Mouse (Mus musculus) neural tube, embryonic 11.5 days (tissue): Measurements from ENCODE around the gene Alox12. TPM values are rescaled to one million over a fixed set of nuclear protein-coding genes. Genes with fewer than 3 reads are reported as not detected.
A peak's percentile ranks its signal among the peaks of the same experiment; 100 is the strongest.

Experiments
- ATAC-seq: fragments of 200-750 bp; cut with Nextera tagmentation; 2 replicates; pipeline ENCODE4 v1.8.0; 2017; ENCODE audit warnings: moderate number of reproducible peaks, mild to moderate bottlenecking, moderate TSS enrichment, moderate library complexity; ENCODE audit not compliant: insufficient read depth, low FRiP score, low TSS enrichment
- DNase-seq: peaks from one replicate; pipeline ENCODE4 v3.0.0-alpha.2; 2015; ENCODE audit warnings: low spot score
- H3K27ac ChIP-seq: fragments of 300-500 bp; sonication (generic); 2 replicates; pipeline ENCODE4 v1.5.1; 2014; ENCODE audit warnings: low read depth, mild to moderate bottlenecking, low read length
- H3K27me3 ChIP-seq: fragments of 300-500 bp; sonication (generic); 2 replicates; pipeline ENCODE4 v1.6.1; 2014; ENCODE audit warnings: mild to moderate bottlenecking, low read length, mixed read lengths; ENCODE audit not compliant: control insufficient read depth, insufficient read depth
- H3K36me3 ChIP-seq: fragments of 300-500 bp; sonication (generic); 2 replicates; pipeline ENCODE4 v1.6.1; 2014; ENCODE audit warnings: mild to moderate bottlenecking, low read length, moderate library complexity, mixed read lengths; ENCODE audit not compliant: control insufficient read depth, insufficient read depth
- H3K4me1 ChIP-seq: fragments of 300-500 bp; sonication (generic); 2 replicates; pipeline ENCODE4 v1.6.1; 2014; ENCODE audit warnings: low read length, mixed read lengths; ENCODE audit not compliant: control insufficient read depth, insufficient read depth
- H3K4me2 ChIP-seq: fragments of 300-500 bp; sonication (generic); 2 replicates; pipeline ENCODE4 v1.6.1; 2014; ENCODE audit warnings: low read depth, mild to moderate bottlenecking, moderate library complexity
- H3K4me3 ChIP-seq: fragments of 300-500 bp; sonication (generic); 2 replicates; pipeline ENCODE4 v1.5.1; 2014; ENCODE audit warnings: low read depth, low read length
- H3K9ac ChIP-seq: fragments of 300-500 bp; sonication (generic); 2 replicates; pipeline ENCODE4 v1.6.1; 2014; ENCODE audit warnings: mild to moderate bottlenecking, low read length
- H3K9me3 ChIP-seq: fragments of 300-500 bp; sonication (generic); 2 replicates; pipeline ENCODE4 v1.6.1; 2016; ENCODE audit warnings: low read length; ENCODE audit not compliant: control insufficient read depth
- WGBS: fragments of 180-500 bp; shearing (Covaris S2); extraction: QIAGEN DNeasy Blood & Tissue Kit; methylation state at CpG from one replicate; pipeline ENCODE4 v1.1.7; 2014; 5-methylcytosine and 5-hydroxymethylcytosine counted together
- polyA plus RNA-seq: library from polyadenylated mRNA; unstranded; fragments of >200 nt; fragmentation: Nextera tagmentation; extraction: Ambion mirVana; gene quantifications from 2 replicates; pipeline ENCODE4 v1.2.1, GENCODE M21; 2014

Gene Alox12
- polyA plus RNA-seq, 1 experiment from 2014 or later: 4.0 TPM

DNA sequence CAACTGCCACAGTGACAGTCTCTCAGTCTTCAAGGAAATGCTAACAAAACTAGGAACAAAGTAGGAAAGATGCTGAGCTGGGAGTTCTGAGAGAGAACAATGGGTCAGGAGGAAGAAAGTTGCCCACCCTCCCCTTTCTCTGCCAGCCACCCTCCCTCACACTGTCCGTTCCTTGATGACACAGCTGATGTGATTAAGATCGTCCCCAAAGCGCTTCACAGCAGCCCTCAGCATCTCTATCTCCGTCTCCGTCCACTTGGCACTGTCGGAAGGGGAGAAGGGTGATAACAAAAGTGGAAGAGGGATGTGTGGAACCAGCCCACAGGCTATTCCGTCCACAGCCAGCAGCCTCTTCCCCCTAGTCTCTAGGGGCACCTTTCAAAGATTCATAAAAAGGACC lies 18.4 kb downstream of the Alox12 start:
- Histone ChIP-seq H3K27ac (no peak overlapping the region), H3K36me3 (0 out of 2 replicates have a peak, but pooled peaks cover 4% of the 10 kb centered on the region), H3K27me3 (no peaks in the 10 kb centered on the region), H3K9me3 (no peaks in the 10 kb centered on the region), H3K9ac (peak overlapping the region; percentile 82), H3K4me1 (peaks cover 18% of the 10 kb centered on the region), H3K4me2 (peak overlapping the region; percentile 97), H3K4me3 (peak overlapping the region; percentile 94)
- no peak for DNase-seq
- ATAC-seq: no peak
- WGBS: 56% methylated on average over 7 of the region's 7 CpGs

DNA sequence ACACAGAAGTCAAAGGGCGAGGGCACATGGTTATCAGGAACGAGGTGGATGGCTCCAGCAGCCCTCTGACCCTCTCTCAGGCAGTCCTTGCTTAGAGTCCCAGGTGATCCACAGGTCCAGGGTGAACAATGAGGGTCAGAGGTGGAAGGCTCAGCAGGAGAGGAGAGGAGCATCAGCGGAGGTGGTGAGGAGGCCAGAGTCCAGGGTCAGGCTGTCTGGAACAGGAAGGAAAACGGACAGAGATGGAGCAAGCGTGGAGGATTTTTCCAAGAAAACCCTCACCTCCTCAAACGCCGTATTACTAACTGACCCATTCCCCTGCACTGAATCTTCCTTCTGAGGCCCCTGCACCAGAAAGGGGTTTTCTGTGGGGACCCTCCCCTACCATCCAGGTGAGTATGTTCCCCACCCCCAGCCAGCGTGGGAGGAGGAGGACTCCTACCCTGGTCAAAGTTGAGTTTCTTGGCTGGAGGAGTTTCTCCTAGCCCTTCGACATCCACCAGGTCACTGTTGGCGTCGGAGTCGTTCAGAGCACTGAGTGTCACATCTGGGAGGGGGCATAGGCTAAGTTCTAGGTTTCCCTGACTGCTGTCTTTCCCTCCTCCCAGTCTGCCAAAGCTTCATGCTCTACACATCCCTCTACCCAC lies 19.8 kb downstream of the Alox12 start:
- WGBS: 92% methylated on average over 12 of the region's 12 CpGs
- Histone ChIP-seq H3K9ac (no peak overlapping the region), H3K4me2 (no peak overlapping the region), H3K9me3 (no peaks in the 10 kb centered on the region), H3K27ac (no peak overlapping the region), H3K4me1 (peaks cover 16% of the 10 kb centered on the region), H3K4me3 (no peak overlapping the region), H3K27me3 (peaks cover under 1% of the 10 kb centered on the region), H3K36me3 (0 out of 2 replicates have a peak, but pooled peaks cover 4% of the 10 kb centered on the region)
- DNase-seq (peak; percentile 1), ATAC-seq (no peak)

DNA sequence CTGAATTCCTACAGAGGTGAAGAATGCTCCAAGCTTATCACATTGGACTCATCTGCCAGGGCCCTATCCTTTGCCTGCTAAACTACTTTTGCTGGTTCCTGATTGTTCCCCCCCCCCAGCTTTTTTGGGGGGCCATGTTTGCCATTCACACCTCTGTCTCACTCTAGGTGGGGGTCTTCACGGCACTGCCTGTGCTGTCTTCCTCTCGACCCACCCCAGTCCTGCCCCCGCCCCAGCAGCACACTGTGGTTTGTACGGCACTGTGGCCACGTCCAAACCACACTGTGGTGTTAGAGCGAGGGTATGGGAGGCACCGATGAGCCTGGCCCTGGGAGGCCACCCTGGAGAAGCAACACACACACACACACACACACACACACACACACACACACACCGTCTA lies 20.7 kb downstream of the Alox12 start:
- 0 out of 2 replicates have a peak, but pooled peaks cover 4% of the 10 kb centered on the region for H3K36me3 ChIP-seq
- H3K4me2 ChIP-seq: no peak overlapping the region
- H3K4me3 ChIP-seq: no peak overlapping the region
- H3K9me3 ChIP-seq: no peaks in the 10 kb centered on the region
- H3K4me1 ChIP-seq: peaks cover 14% of the 10 kb centered on the region
- H3K27me3 ChIP-seq: peaks cover 9% of the 10 kb centered on the region
- 89% methylated on average over 8 of the region's 8 CpGs for WGBS
- ATAC-seq: no peak
- DNase-seq: peak; percentile 2
- no peak overlapping the region for H3K27ac ChIP-seq
- H3K9ac ChIP-seq: no peak overlapping the region

DNA sequence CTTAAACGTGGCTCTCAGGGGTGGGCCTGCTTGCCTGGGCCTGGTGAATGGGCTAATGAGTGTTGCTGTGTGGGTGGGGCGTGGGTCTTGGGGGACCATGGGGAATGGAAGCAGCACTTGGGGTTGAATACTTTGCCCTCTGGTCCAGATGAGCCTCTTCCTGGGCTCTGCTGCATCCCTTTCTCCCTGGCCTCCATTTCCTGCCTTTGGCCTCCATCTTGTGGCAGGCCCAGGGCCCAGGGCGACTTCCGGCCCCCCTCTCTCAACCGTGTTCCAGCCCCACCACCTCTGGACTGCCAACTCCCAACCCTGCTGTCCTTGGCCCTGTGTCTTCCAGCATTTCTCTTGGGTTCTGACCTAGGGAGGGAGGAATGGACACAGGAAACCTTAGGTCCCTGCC lies 21.1 kb downstream of the Alox12 start:
- Histone ChIP-seq H3K4me2 (no peak overlapping the region), H3K27me3 (peaks cover 14% of the 10 kb centered on the region), H3K4me3 (no peak overlapping the region), H3K9ac (no peak overlapping the region), H3K9me3 (no peaks in the 10 kb centered on the region), H3K27ac (no peak overlapping the region), H3K36me3 (0 out of 2 replicates have a peak, but pooled peaks cover 4% of the 10 kb centered on the region), H3K4me1 (peaks cover 15% of the 10 kb centered on the region)
- ATAC-seq (no peak), DNase-seq (peak; percentile 8)
- whole genome bisulfite sequencing: 65% methylated on average over 5 of the region's 5 CpGs

DNA sequence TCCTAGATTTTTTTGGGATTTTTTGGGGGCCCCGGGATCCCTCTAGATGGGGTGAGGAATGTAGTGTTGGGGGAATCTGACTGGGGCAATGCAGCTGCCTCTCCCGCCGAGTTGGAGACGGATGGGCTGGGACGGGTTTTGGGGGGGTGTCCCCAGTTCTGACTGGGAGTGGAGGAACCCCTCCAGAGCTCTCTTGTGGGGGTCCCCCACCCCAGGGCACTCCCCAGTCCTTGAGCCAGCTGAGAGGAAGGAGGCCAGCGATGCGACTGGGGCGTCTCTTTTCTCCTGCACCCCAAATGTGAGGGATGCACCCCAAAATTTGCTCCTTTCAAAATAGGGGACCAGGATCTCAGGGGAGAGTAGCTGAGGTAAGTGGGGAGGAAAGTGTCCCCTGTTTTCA lies 22.1 kb downstream of the Alox12 start:
- Histone ChIP-seq H3K4me3 (no peak overlapping the region; the same call in 1 of the 2 replicates), H3K4me1 (peaks cover 7% of the 10 kb centered on the region), H3K4me2 (peak overlapping the region; percentile 40), H3K9ac (peak overlapping the region; percentile 47), H3K27ac (no peak overlapping the region), H3K9me3 (no peaks in the 10 kb centered on the region), H3K27me3 (peaks cover 23% of the 10 kb centered on the region), H3K36me3 (0 out of 2 replicates have a peak, but pooled peaks cover 4% of the 10 kb centered on the region)
- no peak for ATAC-seq
- 45% methylated on average over 8 of the region's 8 CpGs for WGBS
- DNase-seq: no peak

DNA sequence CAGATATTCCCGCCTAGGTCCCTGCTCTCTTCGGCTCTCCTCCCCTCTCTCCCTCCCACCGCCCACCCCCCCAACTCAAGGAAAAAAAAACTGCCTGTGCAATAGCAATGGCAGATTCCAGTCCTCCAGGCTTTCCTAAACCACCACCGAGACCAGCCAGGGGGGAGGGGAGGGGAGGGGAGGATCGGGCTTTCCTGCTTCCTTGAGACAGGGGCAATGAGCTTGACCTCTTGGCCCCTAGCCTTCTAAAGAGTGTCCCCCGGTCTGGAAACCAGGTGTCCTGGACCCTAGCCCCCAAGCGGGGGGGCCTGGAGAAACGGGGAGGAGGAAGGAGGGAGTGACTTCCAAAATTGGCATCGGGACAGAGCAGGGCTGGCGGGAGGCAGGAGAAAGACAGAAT lies 22.6 kb downstream of the Alox12 start:
- Histone ChIP-seq H3K27ac (no peak overlapping the region), H3K27me3 (peaks cover 27% of the 10 kb centered on the region), H3K9ac (peak overlapping the region; percentile 47), H3K36me3 (0 out of 2 replicates have a peak, but pooled peaks cover 4% of the 10 kb centered on the region), H3K4me3 (peak overlapping the region; percentile 24; the same call in 1 of the 2 replicates), H3K4me2 (peak overlapping the region; percentile 40), H3K9me3 (no peaks in the 10 kb centered on the region), H3K4me1 (peaks cover 7% of the 10 kb centered on the region)
- WGBS: 4% methylated on average over 10 of the region's 10 CpGs
- DNase-seq (peak; percentile 64), ATAC-seq (no peak)

DNA sequence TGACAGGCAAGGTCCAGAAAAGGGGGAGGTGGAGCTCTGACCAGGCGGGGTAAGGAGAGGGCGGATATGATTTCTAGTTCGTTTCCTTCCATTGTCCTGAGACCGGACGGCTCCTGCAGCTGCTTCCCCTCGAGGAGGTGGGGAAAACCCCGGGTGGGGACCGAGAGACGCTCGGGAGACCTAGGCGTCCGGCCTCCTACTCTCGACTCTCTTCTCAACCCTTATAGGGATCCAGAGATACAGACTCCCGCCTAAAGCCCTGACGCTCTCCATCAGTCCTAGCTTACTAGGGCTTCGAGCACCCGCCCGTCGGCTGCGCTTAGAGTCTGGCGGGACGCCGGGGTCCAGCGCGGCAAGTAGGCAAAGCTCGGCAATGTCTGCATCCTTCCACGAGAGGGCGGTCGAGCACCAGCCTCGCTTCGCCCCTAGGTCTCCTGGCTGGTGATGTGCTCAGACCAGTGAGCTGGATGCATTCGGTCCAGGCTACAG lies 24.9 kb downstream of the Alox12 start:
- no peak overlapping the region for H3K27ac ChIP-seq
- WGBS: 1% methylated on average over 30 of the region's 32 CpGs
- H3K4me3 ChIP-seq: peak overlapping the region; percentile 21
- no peak overlapping the region; the same call in 1 of the 2 replicates for H3K9ac ChIP-seq
- H3K9me3 ChIP-seq: no peaks in the 10 kb centered on the region
- peaks cover 5% of the 10 kb centered on the region; the same call in 1 of the 2 replicates for H3K4me1 ChIP-seq
- H3K4me2 ChIP-seq: peak overlapping the region; percentile 26; the same call in 1 of the 2 replicates
- peak; percentile 90 for DNase-seq
- peaks cover 50% of the 10 kb centered on the region for H3K27me3 ChIP-seq
- H3K36me3 ChIP-seq: 0 out of 2 replicates have a peak, but pooled peaks cover 2% of the 10 kb centered on the region
- ATAC-seq: peak; percentile 56

DNA sequence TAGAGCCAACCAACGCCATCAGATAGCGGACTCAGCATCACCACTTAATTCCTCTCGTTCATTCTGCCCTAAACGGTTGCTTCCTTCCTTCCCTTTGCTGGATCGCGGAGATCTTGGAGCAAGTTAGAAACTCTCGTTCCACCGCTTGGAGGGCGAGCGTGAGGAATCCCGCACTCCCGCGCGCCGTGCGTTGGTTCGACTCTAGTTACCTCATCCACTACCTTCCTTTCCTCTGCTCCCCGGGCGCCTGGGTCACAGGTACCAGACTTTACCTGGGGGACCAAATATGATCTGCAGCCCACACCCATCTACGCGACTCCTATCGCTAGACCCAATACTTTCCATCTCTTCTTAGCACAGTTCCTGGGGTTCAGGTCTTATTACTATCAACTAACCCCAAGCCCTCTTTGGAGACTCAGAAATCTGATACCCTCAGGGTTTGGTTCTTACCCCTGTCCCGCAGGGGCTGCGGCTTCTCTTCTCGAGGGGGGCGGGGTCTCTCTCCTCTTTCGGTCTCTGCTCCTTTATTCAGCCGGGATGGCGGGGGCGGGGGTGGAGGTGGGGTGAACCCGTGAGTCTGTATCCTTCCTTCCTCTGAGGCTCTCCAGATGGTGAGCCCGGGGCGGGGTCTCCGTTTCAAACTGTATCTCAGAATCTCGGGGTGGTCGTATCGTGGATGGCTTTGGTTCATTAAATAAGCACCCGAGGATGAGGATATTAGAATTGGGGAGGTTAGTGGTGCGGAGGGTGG lies 25.7 kb downstream of the Alox12 start, which contains the start of gene Bcl6b:
Gene Bcl6b, minus strand, starts transcription at position 539 of the 751 bp plus-strand sequence.
- no peaks in the 10 kb centered on the region for H3K36me3 ChIP-seq
- DNase-seq (peak; percentile 42), ATAC-seq (no peak)
- peak within 1 kb of the TSS; percentile 39 for H3K4me2 ChIP-seq
- H3K27me3 ChIP-seq: peaks cover 55% of the 10 kb centered on the region
- peaks cover 5% of the 10 kb centered on the region; the same call in 1 of the 2 replicates for H3K4me1 ChIP-seq
- peak within 1 kb of the TSS; percentile 5; the same call in 1 of the 2 replicates for H3K9ac ChIP-seq
- WGBS: 3% methylated on average over 39 of the region's 39 CpGs
- no peaks in the 10 kb centered on the region for H3K9me3 ChIP-seq
- peak within 1 kb of the TSS; percentile 21 for H3K4me3 ChIP-seq
- H3K27ac ChIP-seq: no peak within 1 kb of the TSS
